11 mouse cellular contexts compared by ENCODE assay signal in genomic region chr6:61247842-61248472, GRCm38 (mm10).
"Had no signal": no experiment of that assay in that cellular context is flagged by ENCODE, and none has a peak within 500 bp of the region (broad histone marks: within the 10 kb centered on the region; RNA-seq: fewer than 3 reads in every experiment).

No protein-coding gene starts in this region.

- DNase-seq: kidney, postnatal 25 days; lung, embryonic 14.5 days; lung, postnatal 10 days; lung, postnatal 4 days; thymus, postnatal 4 days had no signal

- H3K4me2 ChIP-seq: limb, embryonic 15.5 days; liver, embryonic 12.5 days; lung, embryonic 14.5 days; midbrain, embryonic 11.5 days; midbrain, embryonic 15.5 days had no signal

- H3K4me3 ChIP-seq: left cerebral cortex, adult 2 months; limb, embryonic 15.5 days; liver, embryonic 12.5 days; midbrain, embryonic 15.5 days had no signal

- H3K4me1 ChIP-seq: limb, embryonic 15.5 days; liver, embryonic 12.5 days; midbrain, embryonic 15.5 days had no signal

- H3K36me3 ChIP-seq: limb, embryonic 15.5 days; liver, embryonic 12.5 days; midbrain, embryonic 15.5 days had no signal

- H3K9me3 ChIP-seq: limb, embryonic 15.5 days; liver, embryonic 12.5 days; midbrain, embryonic 15.5 days had no signal

- H3K9ac ChIP-seq: limb, embryonic 15.5 days; liver, embryonic 12.5 days; lung, embryonic 14.5 days; midbrain, embryonic 15.5 days had no signal

- H3K27me3 ChIP-seq: limb, embryonic 15.5 days; liver, embryonic 12.5 days; midbrain, embryonic 15.5 days had no signal

- H3K27ac ChIP-seq: left cerebral cortex, adult 2 months; limb, embryonic 15.5 days; liver, embryonic 12.5 days; midbrain, embryonic 15.5 days; stomach, postnatal 0 days had no signal

- ATAC-seq: liver, embryonic 12.5 days; midbrain, embryonic 15.5 days had no signal
